Mouse (Mus musculus) hindbrain, embryonic 12.5 days (tissue): ENCODE data around the gene Pgap1. TPM values are rescaled to one million over a fixed set of nuclear protein-coding genes. Genes with fewer than 3 reads are reported as not detected.

Experiments
- polyA plus RNA-seq: library from polyadenylated mRNA; unstranded; fragments of >200 nt; fragmentation: Nextera tagmentation; extraction: Ambion mirVana; gene quantifications from 2 replicates; pipeline ENCODE4 v1.2.1, GENCODE M21; 2016

The Pgap1 gene
- polyA plus RNA-seq, 1 experiment from 2014 or later = 17.9 TPM

Other genes with a start within 250 kb of the Pgap1 start
- 28.7 and 30.2 TPM in 2 replicates for gene Gtf3c3, start 118.7 kb downstream of the Pgap1 start, polyA plus RNA-seq